Mouse (Mus musculus) B cell, adult 62 days (primary cell): ENCODE data around the gene Fam169a. TPM values are rescaled to one million over a fixed set of nuclear protein-coding genes. Genes with fewer than 3 reads are reported as not detected.

Experiments
- total RNA-seq: library from RNA; stranded (reverse); gene quantifications from 4 replicates; pipeline ENCODE4 v1.2.4, GENCODE M21; 2023

The Fam169a gene
- total RNA-seq, result not detected in 4 replicates

GRCm38 (mm10) chr13:97066649-97067550, at the start of gene Fam169a:
Gene Fam169a (plus strand): TSS chr13:97067286.

DNA sequence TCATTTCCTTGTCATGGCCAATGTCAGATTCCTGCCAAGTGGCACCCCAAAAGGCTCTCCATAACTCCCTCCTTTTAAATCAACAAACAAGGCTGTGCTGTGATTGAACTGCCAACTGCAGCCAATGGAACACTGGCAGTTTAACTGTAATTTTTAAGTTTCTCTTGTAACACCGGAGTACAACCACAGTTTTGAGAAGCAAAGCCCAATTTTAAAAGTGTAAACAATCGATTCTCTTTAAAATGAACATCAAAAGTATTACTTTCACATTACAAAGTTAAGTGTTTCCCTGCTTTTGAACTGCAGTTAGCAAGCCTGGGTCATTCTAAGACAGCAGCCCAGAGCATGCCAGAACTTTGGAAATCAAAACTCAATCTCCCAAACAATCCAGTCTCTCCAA, 32.8 kb upstream of the Fam169a start, which contains the start of gene 1700029F12Rik:
TSS of gene 1700029F12Rik (minus strand) at position 101 of the 400 bp plus-strand sequence.

DNA sequence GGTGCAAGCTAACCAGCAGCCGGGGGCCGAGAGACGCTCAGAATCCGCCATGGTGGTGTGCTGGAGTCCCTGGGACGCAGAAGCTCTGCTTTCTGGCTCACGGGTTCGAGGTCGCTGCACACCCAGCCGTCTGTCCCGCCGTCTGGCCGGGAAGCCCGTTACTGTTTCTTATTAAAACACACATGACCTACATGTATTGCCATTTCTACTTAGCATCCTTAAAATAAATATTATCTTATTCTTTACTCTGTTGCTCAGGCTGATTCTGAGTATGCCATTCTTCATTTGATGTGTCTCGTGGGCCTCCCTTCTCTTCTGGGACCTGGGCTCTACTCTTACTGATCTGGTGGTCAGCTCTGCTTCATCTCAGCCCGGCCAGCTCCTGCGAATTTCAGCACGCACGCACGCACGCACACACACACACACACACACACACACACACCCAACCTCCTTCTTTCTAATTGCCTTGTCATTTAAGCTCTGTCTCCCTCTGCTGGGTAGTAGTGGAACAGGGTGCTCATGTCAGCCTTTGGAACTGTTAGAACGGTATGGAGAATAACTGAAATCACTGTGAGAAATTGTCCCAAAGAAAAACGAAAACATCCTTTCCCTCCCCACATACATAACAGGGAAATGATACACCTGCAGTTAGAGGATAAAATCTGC, 32.2 kb downstream of the Fam169a start, which contains the start of gene Gm6169:
TSS of gene Gm6169 (minus strand) at position 51 of the 666 bp plus-strand sequence.

DNA sequence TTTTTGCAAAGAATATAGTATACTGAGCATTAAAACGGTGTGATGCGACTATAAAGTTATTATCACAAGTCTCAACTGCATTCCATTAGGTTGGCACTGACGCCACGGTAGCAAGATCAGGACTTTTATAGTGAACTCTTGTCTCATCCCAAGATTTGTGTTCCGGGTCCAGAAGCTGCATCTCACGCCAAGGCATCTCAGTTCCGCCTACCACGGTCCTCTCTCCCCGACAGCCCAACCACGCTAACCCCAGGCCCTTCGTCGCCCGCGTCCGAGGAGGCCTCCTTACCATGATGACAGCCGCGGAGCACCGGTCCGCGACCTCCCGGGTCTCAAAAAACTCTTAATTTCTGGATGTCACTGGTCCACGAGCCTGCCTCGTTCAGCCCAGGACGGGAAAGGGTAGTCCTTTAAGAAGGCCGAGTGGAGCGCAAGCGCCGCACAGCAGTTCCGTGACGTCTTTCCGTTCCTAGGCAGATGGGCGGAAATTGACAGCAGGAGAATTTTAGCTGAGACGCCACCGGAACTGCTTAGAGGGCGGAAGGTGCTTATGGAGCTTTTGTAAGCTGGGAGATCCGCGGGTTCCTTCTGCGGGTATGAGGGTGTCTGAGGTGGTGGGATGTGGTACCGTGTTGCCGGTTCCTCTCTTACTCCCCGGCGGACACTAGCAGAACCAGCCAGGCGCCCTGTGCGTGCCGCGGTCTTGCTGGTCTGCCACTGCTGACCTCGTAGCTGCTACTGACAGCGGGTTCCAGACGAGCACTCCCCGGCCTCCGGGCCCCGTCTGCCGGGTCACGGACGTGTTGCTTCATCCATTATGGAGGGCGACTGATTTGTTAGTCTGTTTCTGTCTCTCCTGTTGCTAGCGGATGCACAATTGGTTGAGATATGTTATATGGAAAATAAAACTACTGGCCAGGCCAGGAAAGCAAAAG, 70.6 kb downstream of the Fam169a start, which contains the start of the genes Gfm2 and Nsa2:
TSS of gene Gfm2 (plus strand) at position 472 of the 935 bp plus-strand sequence.
TSS of gene Nsa2 (minus strand) at position 472 of the 935 bp plus-strand sequence.

Other genes starting within 250 kb of the Fam169a start
- gene Gcnt4, start 142.6 kb upstream of the Fam169a start, total RNA-seq, result not detected in 4 replicates
- not detected in 4 replicates for gene 1700029F12Rik, start 32.9 kb upstream of the Fam169a start, total RNA-seq
- gene Gm6169, start 32.0 kb downstream of the Fam169a start, total RNA-seq, result 1.5 to 1.9 TPM in 2 of 4 replicates, not detected in the others
- gene Gfm2, start 70.7 kb downstream of the Fam169a start, total RNA-seq, result 26.6 to 39.6 TPM (median 31.4 TPM) in 4 replicates
- 121 to 129 TPM (median 124 TPM) in 4 replicates for gene Nsa2, start 70.7 kb downstream of the Fam169a start, total RNA-seq
- 46.2 to 54.3 TPM (median 52.2 TPM) in 4 replicates for gene Hexb, start 131.1 kb downstream of the Fam169a start, total RNA-seq
- gene Enc1, start 173.8 kb downstream of the Fam169a start, total RNA-seq, result 2.2 to 3.3 TPM (median 3.0 TPM) in 4 replicates